Mouse (Mus musculus): ENCODE data around the gene Gmds. TPM values are rescaled to one million over a fixed set of nuclear protein-coding genes. Genes with fewer than 3 reads are reported as not detected.

Gmds gene
- polyA plus RNA-seq, 1 experiment = 8.8 TPM

GRCm38 (mm10) chr13:31835802-31836201, 502.7 kb downstream of the Gmds start:
- Histone ChIP-seq H3K4me3 (ENCODE audit: insufficient read depth, low read length) (no peak overlapping the region), H3K27ac (ENCODE audit: insufficient read depth, low read depth, low read length) (no peak overlapping the region), H3K4me1 (ENCODE audit: control insufficient read depth, insufficient read depth, low read length) (no peaks in the 10 kb centered on the region)
- no peak for TF ChIP-seq CTCF (IDR thresholded peaks at IDR 0.05; ENCODE audit: low read depth, low read length)
- no peak for TF ChIP-seq POLR2A (IDR thresholded peaks at IDR 0.05; ENCODE audit: borderline replicate concordance, low read depth, low read length)

- no peak for TF ChIP-seq POLR2A (IDR thresholded peaks at IDR 0.05; ENCODE audit: borderline replicate concordance, low read depth, low read length)
- no peak for TF ChIP-seq CTCF (IDR thresholded peaks at IDR 0.05; ENCODE audit: low read depth, low read length)
- H3K27ac ChIP-seq (ENCODE audit: insufficient read depth, low read depth, low read length) = no peak overlapping the region
- H3K4me3 ChIP-seq (ENCODE audit: insufficient read depth, low read length) = no peak overlapping the region
- peaks cover 4% of the 10 kb centered on the region for H3K4me1 ChIP-seq (ENCODE audit: control insufficient read depth, insufficient read depth, low read length)
These were observed 508.2 kb downstream of the Gmds start for GRCm38 (mm10) chr13:31830332-31830731.

- TF ChIP-seq POLR2A (IDR thresholded peaks at IDR 0.05; ENCODE audit: borderline replicate concordance, low read depth, low read length) = no peak
- no peak for TF ChIP-seq CTCF (IDR thresholded peaks at IDR 0.05; ENCODE audit: low read depth, low read length)
- Histone ChIP-seq H3K27ac (ENCODE audit: insufficient read depth, low read depth, low read length) (no peak overlapping the region), H3K4me3 (ENCODE audit: insufficient read depth, low read length) (no peak overlapping the region), H3K4me1 (ENCODE audit: control insufficient read depth, insufficient read depth, low read length) (peaks cover 12% of the 10 kb centered on the region)
These were observed 510.1 kb downstream of the Gmds start for GRCm38 (mm10) chr13:31828446-31828845.

- Histone ChIP-seq H3K4me3 (ENCODE audit: insufficient read depth, low read length) (no peak overlapping the region), H3K4me1 (ENCODE audit: control insufficient read depth, insufficient read depth, low read length) (peaks cover 12% of the 10 kb centered on the region), H3K27ac (ENCODE audit: insufficient read depth, low read depth, low read length) (no peak overlapping the region)
- TF ChIP-seq POLR2A (IDR thresholded peaks at IDR 0.05; ENCODE audit: borderline replicate concordance, low read depth, low read length) (no peak), CTCF (IDR thresholded peaks at IDR 0.05; ENCODE audit: low read depth, low read length) (no peak)
These were observed 510.7 kb downstream of the Gmds start for GRCm38 (mm10) chr13:31827820-31828332.

- H3K4me1 ChIP-seq (ENCODE audit: control insufficient read depth, insufficient read depth, low read length) = peaks cover 12% of the 10 kb centered on the region
- TF ChIP-seq CTCF (IDR thresholded peaks at IDR 0.05; ENCODE audit: low read depth, low read length) (no peak), POLR2A (IDR thresholded peaks at IDR 0.05; ENCODE audit: borderline replicate concordance, low read depth, low read length) (no peak)
- no peak overlapping the region for H3K4me3 ChIP-seq (ENCODE audit: insufficient read depth, low read length)
- no peak overlapping the region for H3K27ac ChIP-seq (ENCODE audit: insufficient read depth, low read depth, low read length)
These were observed 511.4 kb downstream of the Gmds start for GRCm38 (mm10) chr13:31827160-31827559.

GRCm38 (mm10) chr13:31825180-31825579, 513.4 kb downstream of the Gmds start:
- Histone ChIP-seq H3K4me1 (ENCODE audit: control insufficient read depth, insufficient read depth, low read length) (peaks cover 12% of the 10 kb centered on the region), H3K27ac (ENCODE audit: insufficient read depth, low read depth, low read length) (no peak overlapping the region), H3K4me3 (ENCODE audit: insufficient read depth, low read length) (no peak overlapping the region)
- TF ChIP-seq CTCF (IDR thresholded peaks at IDR 0.05; ENCODE audit: low read depth, low read length) = no peak
- TF ChIP-seq POLR2A (IDR thresholded peaks at IDR 0.05; ENCODE audit: borderline replicate concordance, low read depth, low read length) = no peak

GRCm38 (mm10) chr13:31823316-31823715, 515.2 kb downstream of the Gmds start:
- H3K27ac ChIP-seq (ENCODE audit: insufficient read depth, low read depth, low read length) = no peak overlapping the region
- H3K4me1 ChIP-seq (ENCODE audit: control insufficient read depth, insufficient read depth, low read length) = peaks cover 12% of the 10 kb centered on the region
- TF ChIP-seq POLR2A (IDR thresholded peaks at IDR 0.05; ENCODE audit: borderline replicate concordance, low read depth, low read length) = no peak
- no peak for TF ChIP-seq CTCF (IDR thresholded peaks at IDR 0.05; ENCODE audit: low read depth, low read length)
- H3K4me3 ChIP-seq (ENCODE audit: insufficient read depth, low read length) = no peak overlapping the region

GRCm38 (mm10) chr13:31821050-31821449, 517.5 kb downstream of the Gmds start:
- Histone ChIP-seq H3K4me1 (ENCODE audit: control insufficient read depth, insufficient read depth, low read length) (peaks cover 10% of the 10 kb centered on the region), H3K27ac (ENCODE audit: insufficient read depth, low read depth, low read length) (no peak overlapping the region), H3K4me3 (ENCODE audit: insufficient read depth, low read length) (no peak overlapping the region)
- no peak for TF ChIP-seq POLR2A (IDR thresholded peaks at IDR 0.05; ENCODE audit: borderline replicate concordance, low read depth, low read length)
- no peak for TF ChIP-seq CTCF (IDR thresholded peaks at IDR 0.05; ENCODE audit: low read depth, low read length)

- TF ChIP-seq POLR2A (IDR thresholded peaks at IDR 0.05; ENCODE audit: borderline replicate concordance, low read depth, low read length) = no peak
- TF ChIP-seq CTCF (IDR thresholded peaks at IDR 0.05; ENCODE audit: low read depth, low read length) = no peak
- Histone ChIP-seq H3K4me3 (ENCODE audit: insufficient read depth, low read length) (no peak overlapping the region), H3K4me1 (ENCODE audit: control insufficient read depth, insufficient read depth, low read length) (peaks cover 10% of the 10 kb centered on the region), H3K27ac (ENCODE audit: insufficient read depth, low read depth, low read length) (no peak overlapping the region)
These were observed 517.9 kb downstream of the Gmds start for GRCm38 (mm10) chr13:31820587-31821017.

- Histone ChIP-seq H3K4me1 (ENCODE audit: control insufficient read depth, insufficient read depth, low read length) (peaks cover 7% of the 10 kb centered on the region), H3K27ac (ENCODE audit: insufficient read depth, low read depth, low read length) (no peak overlapping the region), H3K4me3 (ENCODE audit: insufficient read depth, low read length) (no peak overlapping the region)
- TF ChIP-seq POLR2A (IDR thresholded peaks at IDR 0.05; ENCODE audit: borderline replicate concordance, low read depth, low read length) = no peak
- no peak for TF ChIP-seq CTCF (IDR thresholded peaks at IDR 0.05; ENCODE audit: low read depth, low read length)
These were observed 518.7 kb downstream of the Gmds start for GRCm38 (mm10) chr13:31819664-31820405.

Data from bone marrow macrophage, adult 2 months (primary cell).